Mouse (Mus musculus) E14TG2a.4 (cell line): ENCODE results near the gene Ppp1r11.

Source experiments
- CTCF ChIP-seq: conservative IDR thresholded peaks from 2 replicates; pipeline ENCODE4 v1.5.1; 2014; ENCODE audit warnings: low read length
- NANOG ChIP-seq: IDR thresholded peaks from 2 replicates; pipeline ENCODE4 v1.6.1; 2014; ENCODE audit warnings: borderline replicate concordance, low read length, mixed read lengths

DNA sequence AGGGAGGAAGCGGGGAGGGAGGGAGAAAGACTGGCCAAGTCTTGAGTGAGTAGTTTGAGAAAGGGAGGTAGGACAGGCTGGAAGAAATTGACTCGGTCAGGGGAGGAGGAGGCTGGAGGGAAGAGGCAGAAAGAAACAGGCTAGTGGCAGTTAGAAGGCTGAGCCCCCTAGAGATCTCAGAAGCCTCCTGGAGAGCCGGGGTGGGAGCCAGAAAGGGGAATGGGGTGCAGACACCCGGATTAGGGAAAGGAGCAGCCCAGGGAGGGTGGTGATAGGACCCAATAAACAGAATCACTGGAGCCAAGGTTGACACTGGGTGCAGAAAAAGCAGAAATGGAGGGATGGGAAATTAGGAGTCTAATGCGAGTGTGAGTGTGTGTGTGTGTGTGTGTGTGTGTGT lies 7.8 kb downstream of the Ppp1r11 start:
- no peak for TF ChIP-seq CTCF
- no peak for TF ChIP-seq NANOG
